ENCODE assay signal across 11 mouse cellular contexts in the genomic region with DNA sequence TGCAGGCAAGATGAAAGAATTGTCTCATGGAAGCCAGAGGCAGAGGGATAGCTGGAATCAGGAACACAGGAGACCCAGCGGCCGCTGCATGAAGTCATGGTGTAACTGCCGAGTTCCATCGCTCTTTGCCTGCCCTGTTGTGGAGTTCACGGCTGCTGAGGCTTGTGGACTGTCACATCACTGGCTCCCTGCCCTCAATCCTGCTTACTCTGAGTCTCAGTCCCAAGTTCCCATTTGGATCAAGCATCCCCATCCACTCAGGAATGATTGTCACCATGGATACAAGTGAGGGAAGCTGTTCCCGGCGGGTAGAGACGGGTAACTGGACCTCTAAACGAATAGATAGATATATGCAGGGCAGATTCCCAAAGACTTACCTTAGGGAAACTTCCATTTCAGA.
"Had no signal": no experiment of that assay in that cellular context is flagged by ENCODE, and none has a peak within 500 bp of the region (broad histone marks: within the 10 kb centered on the region; RNA-seq: fewer than 3 reads in every experiment).

No protein-coding gene starts in this region.

- H3K4me1 ChIP-seq: limb, embryonic 12.5 days; midbrain, embryonic 12.5 days; neural tube, embryonic 13.5 days had no signal

- DNase-seq: kidney, postnatal 14 days; lung, adult 18-20 months; retina, postnatal 1 day; right cerebral cortex, postnatal 4 days; spleen, adult 18-20 months; thymus, adult 18-20 months; thymus, postnatal 14 days had no signal

- H3K4me2 ChIP-seq: limb, embryonic 12.5 days; midbrain, embryonic 12.5 days; neural tube, embryonic 13.5 days had no signal

- H3K27ac ChIP-seq: limb, embryonic 12.5 days; liver, embryonic 14.5 days; midbrain, embryonic 12.5 days; neural tube, embryonic 13.5 days had no signal

- H3K9ac ChIP-seq: limb, embryonic 12.5 days; liver, embryonic 14.5 days; midbrain, embryonic 12.5 days; neural tube, embryonic 13.5 days had no signal

- H3K9me3 ChIP-seq: limb, embryonic 12.5 days; midbrain, embryonic 12.5 days; neural tube, embryonic 13.5 days had no signal

- H3K27me3 ChIP-seq: limb, embryonic 12.5 days; midbrain, embryonic 12.5 days; neural tube, embryonic 13.5 days had no signal

- H3K36me3 ChIP-seq: limb, embryonic 12.5 days; midbrain, embryonic 12.5 days; neural tube, embryonic 13.5 days had no signal

- H3K4me3 ChIP-seq: limb, embryonic 12.5 days; midbrain, embryonic 12.5 days; neural tube, embryonic 13.5 days had no signal
